Mouse (Mus musculus) CH12.LX (cell line): ENCODE data around the gene Rpl9-ps6.

ENCODE experiments used
- HCFC1 ChIP-seq: IDR thresholded peaks from 2 replicates; pipeline ENCODE4 v1.6.1; 2012; ENCODE audit warnings: low read depth, mild to moderate bottlenecking, inconsistent platforms, low read length, improper control_type of control experiment
- POLR2A ChIP-seq: IDR thresholded peaks from 2 replicates; pipeline ENCODE4 v1.6.1; 2011; ENCODE audit warnings: low read depth, mild to moderate bottlenecking, improper control_type of control experiment, low read length

GRCm38 (mm10) chr19:32492981-32493380 lies 26.6 kb upstream of the Rpl9-ps6 start:
- TF ChIP-seq POLR2A: no peak
- no peak for TF ChIP-seq HCFC1
